Mouse (Mus musculus): ENCODE results near the gene Dapl1. TPM values are rescaled to one million over a fixed set of nuclear protein-coding genes. Genes with fewer than 3 reads are reported as not detected.

Gene Dapl1
- total RNA-seq, 2 experiments from 2014 or later = 1.7 to 2.6 TPM

- DNase-seq (ENCODE audit: low spot score in 2 of 2) = peak in 1 of 2 experiments; percentile 14
Observed at GRCm38 (mm10) chr2:59533971-59534748, 49.7 kb downstream of the Dapl1 start.

GRCm38 (mm10) chr2:59536958-59537357, 52.5 kb downstream of the Dapl1 start:
- DNase-seq (ENCODE audit: low spot score in 2 of 2) = no peak

GRCm38 (mm10) chr2:59538031-59538430, 53.6 kb downstream of the Dapl1 start:
- DNase-seq (ENCODE audit: low spot score in 2 of 2) = peak; percentile 6 to 21

- no peak for DNase-seq (ENCODE audit: low spot score in 2 of 2)
Observed at GRCm38 (mm10) chr2:59539796-59540195, 55.3 kb downstream of the Dapl1 start.

- DNase-seq (ENCODE audit: low spot score in 2 of 2) = peak; percentile 86 to 89
Observed at GRCm38 (mm10) chr2:59541121-59541887, 56.9 kb downstream of the Dapl1 start.

GRCm38 (mm10) chr2:59543543-59544065, 59.2 kb downstream of the Dapl1 start:
- DNase-seq (ENCODE audit: low spot score in 2 of 2) = no peak

GRCm38 (mm10) chr2:59544237-59544909, 59.9 kb downstream of the Dapl1 start:
- no peak for DNase-seq (ENCODE audit: low spot score in 2 of 2)

- DNase-seq (ENCODE audit: low spot score in 2 of 2) = no peak
Observed at GRCm38 (mm10) chr2:59545001-59545400, 60.5 kb downstream of the Dapl1 start.

- DNase-seq (ENCODE audit: low spot score in 2 of 2) = no peak
Observed at GRCm38 (mm10) chr2:59547369-59548099, 63.1 kb downstream of the Dapl1 start.

- no peak for DNase-seq (ENCODE audit: low spot score in 2 of 2)
Observed at GRCm38 (mm10) chr2:59552784-59553183, 68.3 kb downstream of the Dapl1 start.

- no peak for DNase-seq (ENCODE audit: low spot score in 2 of 2)
Observed at GRCm38 (mm10) chr2:59554373-59554940, 70.0 kb downstream of the Dapl1 start.

Other genes with a start within 250 kb of the Dapl1 start
- 10 to 100 TPM; 25.2 to 26.7 TPM for gene Tanc1, start 127.4 kb downstream of the Dapl1 start, total RNA-seq (2021)